Mouse (Mus musculus): Measurements from ENCODE around the gene Ugt1a5. TPM values are rescaled to one million over a fixed set of nuclear protein-coding genes. Genes with fewer than 3 reads are reported as not detected.
"Not testable (repeated sequence)": the region's sequence is repeated elsewhere in the genome, so short reads cannot be mapped to it uniquely, and the experiment has no call there.

The Ugt1a5 gene
- polyA plus RNA-seq, 1 experiment from 2014 or later, result not detected

GRCm38 (mm10) chr1:88223591-88223990 is 57.8 kb downstream of the Ugt1a5 start:
- no peak for ATAC-seq (replicated peaks; ENCODE audit: insufficient number of reproducible peaks, low FRiP score, low TSS enrichment)
- no peaks in the 10 kb centered on the region for H3K4me1 ChIP-seq (ENCODE audit: control insufficient read depth, insufficient read depth, low read length)
- H3K4me3 ChIP-seq (ENCODE audit: low read depth, low read length), result no peak overlapping the region
- H3K36me3 ChIP-seq (ENCODE audit: control insufficient read depth, insufficient read depth, low read length), result no peaks in the 10 kb centered on the region
- no peak overlapping the region for H3K27ac ChIP-seq (ENCODE audit: low read depth, low read length)
- H3K4me2 ChIP-seq, result no peak overlapping the region
- H3K27me3 ChIP-seq (ENCODE audit: control insufficient read depth, insufficient read depth, low read length), result no peaks in the 10 kb centered on the region
- 47% methylated on average over 1 of the region's 1 CpGs for WGBS (ENCODE audit: insufficient replicate concordance)
- no peak overlapping the region for H3K9ac ChIP-seq (ENCODE audit: low read depth, low read length)
- peaks cover 35% of the 10 kb centered on the region for H3K9me3 ChIP-seq (replicated peaks; ENCODE audit: control insufficient read depth, low read length)

DNA sequence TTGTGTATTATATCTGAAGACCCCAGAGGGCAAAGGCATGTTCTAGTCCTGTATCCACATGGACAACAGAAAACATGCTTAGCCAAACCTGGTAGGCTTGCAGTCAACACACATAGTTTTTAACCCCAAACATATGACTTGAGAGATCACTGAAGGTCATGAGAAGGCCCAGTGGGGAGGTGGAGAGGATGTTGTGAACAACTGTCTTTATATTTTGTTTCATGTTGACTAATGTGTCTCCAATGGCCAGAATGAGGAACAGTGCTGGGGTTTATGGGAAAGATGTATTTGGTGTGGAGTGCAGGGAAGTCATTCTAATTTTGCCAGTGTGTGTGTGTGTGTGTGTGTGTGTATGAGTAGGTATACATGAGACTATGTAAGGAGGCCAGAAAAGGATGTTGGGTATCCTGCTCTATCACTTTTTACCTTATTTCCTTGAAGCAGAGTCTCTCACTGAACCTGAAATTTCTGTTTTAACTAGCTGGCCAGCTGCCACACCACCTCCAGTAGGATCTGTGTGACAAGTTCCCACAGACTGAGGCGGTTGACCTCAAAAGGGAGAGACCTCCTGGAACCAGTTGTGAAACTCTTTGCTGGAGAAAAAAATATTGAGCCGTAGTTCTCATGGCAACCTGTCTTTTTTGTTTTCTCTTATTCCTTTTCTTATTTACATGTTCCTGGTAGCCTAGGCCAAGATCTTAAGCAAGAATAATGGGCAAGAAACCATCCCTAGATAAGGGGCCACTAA is 58.4 kb downstream of the Ugt1a5 start:
- Histone ChIP-seq H3K36me3 (ENCODE audit: control insufficient read depth, insufficient read depth, low read length) (no peaks in the 10 kb centered on the region), H3K27me3 (ENCODE audit: control insufficient read depth, insufficient read depth, low read length) (no peaks in the 10 kb centered on the region), H3K27ac (ENCODE audit: low read depth, low read length) (no peak overlapping the region), H3K9ac (ENCODE audit: low read depth, low read length) (no peak overlapping the region), H3K4me1 (ENCODE audit: control insufficient read depth, insufficient read depth, low read length) (no peaks in the 10 kb centered on the region), H3K4me2 (no peak overlapping the region), H3K9me3 (replicated peaks; ENCODE audit: control insufficient read depth, low read length) (peaks cover 41% of the 10 kb centered on the region), H3K4me3 (ENCODE audit: low read depth, low read length) (no peak overlapping the region)
- ATAC-seq (replicated peaks; ENCODE audit: insufficient number of reproducible peaks, low FRiP score, low TSS enrichment), result no peak
- WGBS (ENCODE audit: insufficient replicate concordance), result 71% methylated on average over 2 of the region's 2 CpGs

DNA sequence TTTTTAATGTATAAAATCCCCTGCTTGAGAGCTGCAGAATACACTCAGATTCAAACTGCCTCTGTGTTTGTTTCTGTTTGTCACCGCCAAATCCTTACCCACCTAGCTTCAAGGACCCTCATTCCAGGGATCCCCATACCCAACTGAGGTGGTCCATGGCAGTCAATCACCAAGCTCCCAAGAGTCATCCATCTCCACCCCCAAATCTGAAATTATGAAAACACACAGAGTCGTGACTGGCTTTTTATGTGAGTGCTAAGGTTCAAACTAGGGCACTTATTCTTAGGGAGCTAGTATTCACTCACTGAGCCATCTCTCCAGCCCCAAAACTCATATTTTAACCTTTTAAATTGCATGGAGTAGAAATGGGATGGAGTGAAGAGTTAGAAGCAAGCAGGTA is 59.5 kb downstream of the Ugt1a5 start:
- H3K9ac ChIP-seq (ENCODE audit: low read depth, low read length); ATAC-seq (replicated peaks; ENCODE audit: insufficient number of reproducible peaks, low FRiP score, low TSS enrichment); H3K27ac ChIP-seq (ENCODE audit: low read depth, low read length); H3K36me3 ChIP-seq (ENCODE audit: control insufficient read depth, insufficient read depth, low read length); H3K4me2 ChIP-seq; H3K4me1 ChIP-seq (ENCODE audit: control insufficient read depth, insufficient read depth, low read length); H3K4me3 ChIP-seq (ENCODE audit: low read depth, low read length); H3K27me3 ChIP-seq (ENCODE audit: control insufficient read depth, insufficient read depth, low read length): not testable (repeated sequence)
- H3K9me3 ChIP-seq (replicated peaks; ENCODE audit: control insufficient read depth, low read length), result peaks cover 52% of the 10 kb centered on the region
- WGBS (ENCODE audit: insufficient replicate concordance), result 49% methylated on average over 2 of the region's 2 CpGs

GRCm38 (mm10) chr1:88225741-88226140 is 59.9 kb downstream of the Ugt1a5 start:
- no peak overlapping the region for H3K27ac ChIP-seq (ENCODE audit: low read depth, low read length)
- ATAC-seq (replicated peaks; ENCODE audit: insufficient number of reproducible peaks, low FRiP score, low TSS enrichment), result no peak
- H3K4me1 ChIP-seq (ENCODE audit: control insufficient read depth, insufficient read depth, low read length), result no peaks in the 10 kb centered on the region
- H3K4me3 ChIP-seq (ENCODE audit: low read depth, low read length), result no peak overlapping the region
- H3K27me3 ChIP-seq (ENCODE audit: control insufficient read depth, insufficient read depth, low read length), result no peaks in the 10 kb centered on the region
- no peak overlapping the region for H3K9ac ChIP-seq (ENCODE audit: low read depth, low read length)
- peaks cover 56% of the 10 kb centered on the region for H3K9me3 ChIP-seq (replicated peaks; ENCODE audit: control insufficient read depth, low read length)
- no peak overlapping the region for H3K4me2 ChIP-seq
- H3K36me3 ChIP-seq (ENCODE audit: control insufficient read depth, insufficient read depth, low read length), result no peaks in the 10 kb centered on the region

DNA sequence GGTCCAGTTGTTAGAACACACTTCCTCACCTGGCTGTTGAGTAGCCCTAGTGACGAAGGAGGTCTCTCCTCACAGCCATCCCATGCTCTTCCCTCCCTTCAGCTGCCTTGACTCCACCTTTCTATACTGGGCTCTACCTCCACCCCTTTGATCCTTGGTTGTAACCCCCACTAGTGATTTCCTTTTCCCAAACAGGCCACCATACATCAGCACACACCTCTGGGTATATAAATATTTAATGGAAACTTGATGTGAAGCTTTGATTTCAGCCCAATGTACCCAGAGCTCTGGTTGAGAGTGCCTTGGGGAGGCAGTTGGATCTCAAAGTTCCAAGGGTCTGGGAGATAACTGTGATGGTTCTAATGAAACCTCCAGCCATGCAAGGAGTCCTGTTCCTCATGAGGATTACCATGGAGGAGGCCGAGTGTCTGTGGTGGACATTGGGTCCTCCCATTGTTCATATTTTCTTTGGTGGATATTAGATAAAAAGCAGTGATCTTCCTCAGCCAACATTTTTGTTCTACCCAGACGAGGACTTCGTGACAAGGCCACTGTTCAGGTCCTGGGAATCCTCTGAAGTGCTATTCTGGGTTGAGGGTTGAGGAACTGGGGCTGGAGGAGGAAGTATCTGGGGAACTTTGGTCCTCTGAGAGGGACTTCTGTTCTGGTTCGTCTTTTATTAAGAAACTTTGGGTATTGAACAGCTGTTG is 61.0 kb downstream of the Ugt1a5 start, which contains the start of gene Mroh2a:
TSS of gene Mroh2a (plus strand) at position 317 of the 710 bp plus-strand sequence.
- Histone ChIP-seq H3K4me2 (no peak within 1 kb of the TSS), H3K9ac (ENCODE audit: low read depth, low read length) (no peak within 1 kb of the TSS), H3K4me3 (ENCODE audit: low read depth, low read length) (no peak within 1 kb of the TSS), H3K27ac (ENCODE audit: low read depth, low read length) (no peak within 1 kb of the TSS), H3K36me3 (ENCODE audit: control insufficient read depth, insufficient read depth, low read length) (no peaks in the 10 kb centered on the region), H3K4me1 (ENCODE audit: control insufficient read depth, insufficient read depth, low read length) (no peaks in the 10 kb centered on the region), H3K27me3 (ENCODE audit: control insufficient read depth, insufficient read depth, low read length) (no peaks in the 10 kb centered on the region), H3K9me3 (replicated peaks; ENCODE audit: control insufficient read depth, low read length) (peaks cover 67% of the 10 kb centered on the region)
- ATAC-seq (replicated peaks; ENCODE audit: insufficient number of reproducible peaks, low FRiP score, low TSS enrichment), result no peak
- WGBS (ENCODE audit: insufficient replicate concordance), result 46% methylated on average over 5 of the region's 5 CpGs

DNA sequence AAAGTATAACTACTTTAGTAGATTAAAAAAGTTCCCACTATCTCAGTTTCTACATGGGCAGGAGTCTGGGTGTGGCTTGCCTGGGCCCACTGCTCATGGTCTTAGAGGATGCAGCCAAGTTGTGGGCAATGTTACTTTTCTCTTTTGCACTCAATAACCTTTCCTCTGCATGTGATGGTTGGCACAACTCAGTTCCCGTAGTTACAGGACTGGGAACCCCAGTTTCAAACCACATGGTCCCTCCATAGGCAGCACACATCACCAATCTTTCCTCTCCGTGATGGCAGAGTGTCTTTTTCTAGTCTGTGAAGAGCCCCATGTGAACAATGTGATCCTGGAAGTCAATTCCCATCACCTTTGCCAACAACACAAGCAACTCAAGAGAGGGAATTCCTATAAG is 61.7 kb downstream of the Ugt1a5 start:
- ATAC-seq (replicated peaks; ENCODE audit: insufficient number of reproducible peaks, low FRiP score, low TSS enrichment), result no peak
- peaks cover 71% of the 10 kb centered on the region for H3K9me3 ChIP-seq (replicated peaks; ENCODE audit: control insufficient read depth, low read length)
- H3K9ac ChIP-seq (ENCODE audit: low read depth, low read length), result no peak overlapping the region
- H3K36me3 ChIP-seq (ENCODE audit: control insufficient read depth, insufficient read depth, low read length), result no peaks in the 10 kb centered on the region
- no peak overlapping the region for H3K4me3 ChIP-seq (ENCODE audit: low read depth, low read length)
- H3K27ac ChIP-seq (ENCODE audit: low read depth, low read length), result no peak overlapping the region
- no peaks in the 10 kb centered on the region for H3K27me3 ChIP-seq (ENCODE audit: control insufficient read depth, insufficient read depth, low read length)
- 49% methylated on average over 2 of the region's 2 CpGs for WGBS (ENCODE audit: insufficient replicate concordance)
- H3K4me2 ChIP-seq, result no peak overlapping the region
- H3K4me1 ChIP-seq (ENCODE audit: control insufficient read depth, insufficient read depth, low read length), result no peaks in the 10 kb centered on the region

DNA sequence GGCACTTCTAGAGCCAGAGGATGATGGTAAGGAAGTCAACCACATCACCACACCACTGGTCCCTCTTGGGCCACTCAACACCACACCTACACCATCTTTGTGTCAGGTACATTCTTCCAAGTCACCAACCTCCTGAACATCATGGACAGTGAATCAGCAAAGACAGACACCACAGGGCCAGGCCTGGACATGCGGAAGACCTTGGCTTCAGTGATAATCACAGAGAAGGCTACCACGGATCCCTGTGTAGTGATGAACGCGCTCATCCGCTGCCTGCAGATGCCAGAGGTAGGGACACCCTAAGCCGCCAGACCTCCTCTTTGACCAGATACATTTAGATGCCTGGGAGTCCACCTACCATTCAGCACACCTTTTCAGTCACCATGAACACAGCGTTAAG is 62.3 kb downstream of the Ugt1a5 start:
- 63% methylated on average over 7 of the region's 7 CpGs for WGBS (ENCODE audit: insufficient replicate concordance)
- H3K9me3 ChIP-seq (replicated peaks; ENCODE audit: control insufficient read depth, low read length), result peaks cover 78% of the 10 kb centered on the region
- no peaks in the 10 kb centered on the region for H3K4me1 ChIP-seq (ENCODE audit: control insufficient read depth, insufficient read depth, low read length)
- H3K36me3 ChIP-seq (ENCODE audit: control insufficient read depth, insufficient read depth, low read length), result no peaks in the 10 kb centered on the region
- H3K27ac ChIP-seq (ENCODE audit: low read depth, low read length), result no peak overlapping the region
- H3K4me3 ChIP-seq (ENCODE audit: low read depth, low read length), result no peak overlapping the region
- no peaks in the 10 kb centered on the region for H3K27me3 ChIP-seq (ENCODE audit: control insufficient read depth, insufficient read depth, low read length)
- no peak overlapping the region for H3K4me2 ChIP-seq
- ATAC-seq (replicated peaks; ENCODE audit: insufficient number of reproducible peaks, low FRiP score, low TSS enrichment), result no peak
- no peak overlapping the region for H3K9ac ChIP-seq (ENCODE audit: low read depth, low read length)

DNA sequence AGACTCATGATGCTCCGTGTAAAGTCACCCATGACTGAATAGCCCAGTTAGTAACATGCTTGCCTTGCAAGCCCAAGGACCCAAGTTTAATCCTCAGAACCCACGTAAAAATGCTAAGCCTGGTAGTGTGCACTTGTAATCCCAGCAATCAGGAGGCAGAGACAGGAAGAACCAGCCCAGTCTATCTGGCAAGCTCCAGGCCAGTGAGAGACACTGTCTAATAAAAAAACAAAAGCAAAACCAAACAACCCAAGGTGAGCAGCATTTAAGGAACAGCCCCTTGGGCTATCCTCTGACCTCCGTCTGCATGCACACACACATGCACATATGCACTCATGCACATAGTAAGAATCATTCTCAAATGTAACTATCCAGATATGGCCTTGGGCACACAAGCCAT is 63.8 kb downstream of the Ugt1a5 start:
- no peaks in the 10 kb centered on the region for H3K36me3 ChIP-seq (ENCODE audit: control insufficient read depth, insufficient read depth, low read length)
- ATAC-seq (replicated peaks; ENCODE audit: insufficient number of reproducible peaks, low FRiP score, low TSS enrichment), result no peak
- H3K27ac ChIP-seq (ENCODE audit: low read depth, low read length), result no peak overlapping the region
- no peak overlapping the region for H3K4me3 ChIP-seq (ENCODE audit: low read depth, low read length)
- no peaks in the 10 kb centered on the region for H3K4me1 ChIP-seq (ENCODE audit: control insufficient read depth, insufficient read depth, low read length)
- H3K9me3 ChIP-seq (replicated peaks; ENCODE audit: control insufficient read depth, low read length), result peaks cover 92% of the 10 kb centered on the region
- no peak overlapping the region for H3K9ac ChIP-seq (ENCODE audit: low read depth, low read length)
- no peak overlapping the region for H3K4me2 ChIP-seq
- no peaks in the 10 kb centered on the region for H3K27me3 ChIP-seq (ENCODE audit: control insufficient read depth, insufficient read depth, low read length)
- 71% methylated on average over 3 of the region's 3 CpGs for WGBS (ENCODE audit: insufficient replicate concordance)

GRCm38 (mm10) chr1:88229986-88230385 is 64.2 kb downstream of the Ugt1a5 start:
- no peak overlapping the region for H3K4me3 ChIP-seq (ENCODE audit: low read depth, low read length)
- ATAC-seq (replicated peaks; ENCODE audit: insufficient number of reproducible peaks, low FRiP score, low TSS enrichment), result 0 out of 2 replicates have a peak, but pooled peaks have one; percentile 3
- no peaks in the 10 kb centered on the region for H3K4me1 ChIP-seq (ENCODE audit: control insufficient read depth, insufficient read depth, low read length)
- peaks cover 96% of the 10 kb centered on the region for H3K9me3 ChIP-seq (replicated peaks; ENCODE audit: control insufficient read depth, low read length)
- H3K4me2 ChIP-seq, result no peak overlapping the region
- no peaks in the 10 kb centered on the region for H3K27me3 ChIP-seq (ENCODE audit: control insufficient read depth, insufficient read depth, low read length)
- 76% methylated on average over 5 of the region's 5 CpGs for WGBS (ENCODE audit: insufficient replicate concordance)
- H3K9ac ChIP-seq (ENCODE audit: low read depth, low read length), result no peak overlapping the region
- no peak overlapping the region for H3K27ac ChIP-seq (ENCODE audit: low read depth, low read length)
- no peaks in the 10 kb centered on the region for H3K36me3 ChIP-seq (ENCODE audit: control insufficient read depth, insufficient read depth, low read length)

Measured in heart, embryonic 11.5 days (tissue).